Mouse (Mus musculus) C2C12 (cell line): ENCODE measurements around the gene Pmepa1.

ENCODE experiments used
- CEBPB ChIP-seq: IDR thresholded peaks from one replicate; pipeline ENCODE4 v1.6.1; 2011; ENCODE audit warnings: low read depth, mild to moderate bottlenecking, control low read depth, moderate library complexity
- CTCF ChIP-seq: IDR thresholded peaks from one replicate; pipeline ENCODE4 v1.5.1; 2011; ENCODE audit not compliant: control insufficient read depth, insufficient read depth, insufficient read length
- FOSL1 ChIP-seq: IDR thresholded peaks from one replicate; pipeline ENCODE4 v1.8.0; 2011; ENCODE audit warnings: mild to moderate bottlenecking, low read length; ENCODE audit not compliant: poor library complexity, insufficient read depth, severe bottlenecking
- MAX ChIP-seq: IDR thresholded peaks from one replicate; pipeline ENCODE4 v1.6.1; 2011; ENCODE audit warnings: mild to moderate bottlenecking, control low read depth
- MYOD1 ChIP-seq: IDR thresholded peaks from one replicate; pipeline ENCODE4 v1.6.1; 2011; ENCODE audit warnings: low read depth; ENCODE audit not compliant: control insufficient read depth, insufficient read length
- MYOG ChIP-seq: IDR thresholded peaks from one replicate; pipeline ENCODE4 v1.6.1; 2011; ENCODE audit not compliant: control insufficient read depth, insufficient read length; ENCODE audit errors: extremely low read depth
- USF1 ChIP-seq: IDR thresholded peaks from one replicate; pipeline ENCODE4 v1.6.1; 2011; ENCODE audit warnings: low read depth, mild to moderate bottlenecking, control low read depth, moderate library complexity

DNA sequence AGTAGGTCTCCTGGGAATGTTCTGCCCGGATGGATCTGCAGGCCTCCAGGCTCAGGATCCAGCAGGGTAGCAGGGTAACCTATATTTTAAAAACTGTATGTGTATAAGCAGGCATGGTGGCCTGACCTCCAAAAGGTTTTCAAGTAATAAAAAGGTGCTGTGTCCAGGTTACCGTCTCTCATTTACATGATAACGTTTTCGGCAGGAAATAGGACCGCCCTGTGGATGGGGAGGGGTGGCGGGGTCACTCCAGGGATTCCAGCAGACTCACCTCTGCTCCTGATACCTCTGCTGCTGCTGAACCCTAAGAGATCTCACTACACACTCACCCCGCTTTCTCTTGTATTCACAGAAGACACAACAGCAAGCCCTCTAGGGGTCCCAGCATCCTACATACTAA, 50.4 kb downstream of the Pmepa1 start:
- no peak for TF ChIP-seq CTCF
- TF ChIP-seq USF1, result no peak
- TF ChIP-seq MYOG, result no peak
- no peak for TF ChIP-seq MAX
- TF ChIP-seq CEBPB, result no peak
- no peak for TF ChIP-seq MYOD1
- TF ChIP-seq FOSL1, result no peak
